ENCODE assay signal across 24 mouse cellular contexts in the genomic region with DNA sequence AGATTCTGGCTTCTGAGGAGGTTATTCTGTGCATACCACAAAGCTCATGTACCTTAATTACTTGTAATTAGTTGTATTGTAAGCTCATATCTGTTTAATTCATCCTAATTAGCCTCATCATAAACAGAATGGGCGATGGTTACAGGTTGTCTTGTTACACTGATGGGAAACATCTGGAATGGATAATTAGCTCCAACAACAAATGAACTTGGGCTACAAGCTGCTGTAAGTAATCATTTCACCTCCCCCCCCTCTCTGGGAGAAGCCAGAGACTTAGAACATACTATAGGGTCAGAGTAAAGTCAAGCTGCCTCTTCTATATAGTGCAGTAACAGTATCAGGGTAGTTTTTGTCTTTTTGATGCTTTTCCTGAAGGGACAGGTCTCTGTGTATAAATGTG.
DNase-seq lines count a peak whose midpoint lies in the region; ATAC-seq and TF ChIP-seq lines count a peak whose summit lies in the region.
"Had no signal": no experiment of that assay in that cellular context is flagged by ENCODE, and none has a peak within 500 bp of the region (broad histone marks: within the 10 kb centered on the region; RNA-seq: fewer than 3 reads in every experiment).

No protein-coding gene starts in this region.

- 0 out of 2 replicates have a peak, but pooled peaks have one; percentile 45 for ATAC-seq in hindbrain, embryonic 15.5 days (ENCODE audit: low FRiP score, low read depth)
- ATAC-seq in hindbrain, postnatal 0 days = no peak
- ATAC-seq in neural tube, embryonic 15.5 days (ENCODE audit: low FRiP score) = peak; percentile 14; the same call in 1 of the 2 replicates
- no peak for ATAC-seq in intestine, postnatal 0 days
- ATAC-seq: activated CD4-positive, CD25-positive, alpha-beta regulatory T cell, adult 4 months; forebrain, embryonic 13.5 days; forebrain, embryonic 16.5 days; inflammation-experienced regulatory T-cells, adult 6 months; intestine, embryonic 16.5 days had no signal

- H3K4me2 ChIP-seq in hindbrain, embryonic 15.5 days = no peak overlapping the region
- H3K4me2 ChIP-seq in hindbrain, postnatal 0 days (ENCODE audit: low read depth, low read length) = no peak overlapping the region
- H3K4me2 ChIP-seq in neural tube, embryonic 15.5 days = no peak overlapping the region
- no peak overlapping the region for H3K4me2 ChIP-seq in intestine, postnatal 0 days (replicated peaks; ENCODE audit: low read depth)
- H3K4me2 ChIP-seq: embryonic facial prominence, embryonic 13.5 days; forebrain, embryonic 13.5 days; heart, embryonic 11.5 days; hindbrain, embryonic 13.5 days had no signal

- no peak overlapping the region for H3K27ac ChIP-seq in hindbrain, embryonic 15.5 days (replicated peaks)
- no peak overlapping the region for H3K27ac ChIP-seq in hindbrain, postnatal 0 days
- no peak overlapping the region for H3K27ac ChIP-seq in neural tube, embryonic 15.5 days (replicated peaks)
- H3K27ac ChIP-seq in intestine, postnatal 0 days (ENCODE audit: low read depth, low read length) = no peak overlapping the region
- H3K27ac ChIP-seq: embryonic facial prominence, embryonic 13.5 days; forebrain, embryonic 10.5 days; forebrain, embryonic 13.5 days; gastrocnemius, adult 2 months; hindbrain, embryonic 13.5 days had no signal

- H3K36me3 ChIP-seq in hindbrain, embryonic 15.5 days = no peaks in the 10 kb centered on the region
- no peaks in the 10 kb centered on the region for H3K36me3 ChIP-seq in hindbrain, postnatal 0 days (ENCODE audit: insufficient read depth, low read length)
- no peaks in the 10 kb centered on the region for H3K36me3 ChIP-seq in neural tube, embryonic 15.5 days
- no peaks in the 10 kb centered on the region for H3K36me3 ChIP-seq in intestine, postnatal 0 days (ENCODE audit: control insufficient read depth, insufficient read depth)
- H3K36me3 ChIP-seq: embryonic facial prominence, embryonic 13.5 days; forebrain, embryonic 10.5 days; hindbrain, embryonic 13.5 days had no signal

- H3K9me3 ChIP-seq in hindbrain, embryonic 15.5 days = no peaks in the 10 kb centered on the region
- H3K9me3 ChIP-seq in hindbrain, postnatal 0 days (ENCODE audit: low read length) = no peaks in the 10 kb centered on the region
- H3K9me3 ChIP-seq in neural tube, embryonic 15.5 days (replicated peaks) = no peaks in the 10 kb centered on the region
- H3K9me3 ChIP-seq in intestine, postnatal 0 days (ENCODE audit: control insufficient read depth) = no peaks in the 10 kb centered on the region
- H3K9me3 ChIP-seq: forebrain, embryonic 10.5 days; forebrain, embryonic 13.5 days; hindbrain, embryonic 13.5 days had no signal

- no peak overlapping the region for H3K4me3 ChIP-seq in hindbrain, embryonic 15.5 days
- no peak overlapping the region for H3K4me3 ChIP-seq in hindbrain, postnatal 0 days (ENCODE audit: low read length)
- H3K4me3 ChIP-seq in neural tube, embryonic 15.5 days (replicated peaks) = no peak overlapping the region
- H3K4me3 ChIP-seq in intestine, postnatal 0 days (ENCODE audit: low read depth, low read length) = no peak overlapping the region
- H3K4me3 ChIP-seq: embryonic facial prominence, embryonic 13.5 days; forebrain, embryonic 10.5 days; forebrain, embryonic 13.5 days; gastrocnemius, adult 2 months; hindbrain, embryonic 13.5 days had no signal

- H3K27me3 ChIP-seq in hindbrain, embryonic 15.5 days = no peaks in the 10 kb centered on the region
- no peaks in the 10 kb centered on the region for H3K27me3 ChIP-seq in hindbrain, postnatal 0 days (ENCODE audit: insufficient read depth, low read length)
- no peaks in the 10 kb centered on the region for H3K27me3 ChIP-seq in neural tube, embryonic 15.5 days (replicated peaks)
- H3K27me3 ChIP-seq in intestine, postnatal 0 days (replicated peaks; ENCODE audit: control insufficient read depth, insufficient read depth, low read length) = no peaks in the 10 kb centered on the region
- H3K27me3 ChIP-seq: forebrain, embryonic 13.5 days; hindbrain, embryonic 13.5 days had no signal

- no peak for TF ChIP-seq CTCF in hindbrain, postnatal 0 days (IDR thresholded peaks at IDR 0.05; ENCODE audit: low read depth)
- TF ChIP-seq CTCF in intestine, postnatal 0 days (IDR thresholded peaks at IDR 0.05; ENCODE audit: low read depth) = no peak

- 72% methylated on average over 1 of the region's 1 CpGs for WGBS in hindbrain, embryonic 15.5 days
- WGBS in hindbrain, postnatal 0 days = 61% methylated on average over 1 of the region's 1 CpGs
- 55% methylated on average over 1 of the region's 1 CpGs for WGBS in neural tube, embryonic 15.5 days
- WGBS in intestine, postnatal 0 days = 69% methylated on average over 1 of the region's 1 CpGs

- 0 out of 2 replicates have a peak, but pooled peaks cover 4% of the 10 kb centered on the region for H3K4me1 ChIP-seq in hindbrain, embryonic 15.5 days (replicated peaks)
- H3K4me1 ChIP-seq in hindbrain, postnatal 0 days (ENCODE audit: insufficient read depth, low read length) = no peaks in the 10 kb centered on the region
- H3K4me1 ChIP-seq in neural tube, embryonic 15.5 days = no peaks in the 10 kb centered on the region
- no peaks in the 10 kb centered on the region for H3K4me1 ChIP-seq in intestine, postnatal 0 days (replicated peaks; ENCODE audit: control insufficient read depth, insufficient read depth, low read length)
- H3K4me1 ChIP-seq: forebrain, embryonic 13.5 days; hindbrain, embryonic 13.5 days had no signal

- no peak overlapping the region for H3K9ac ChIP-seq in hindbrain, embryonic 15.5 days
- H3K9ac ChIP-seq in hindbrain, postnatal 0 days (replicated peaks; ENCODE audit: low read length) = no peak overlapping the region
- H3K9ac ChIP-seq in neural tube, embryonic 15.5 days (replicated peaks) = no peak overlapping the region
- no peak overlapping the region for H3K9ac ChIP-seq in intestine, postnatal 0 days (ENCODE audit: low read depth, low read length)
- H3K9ac ChIP-seq: embryonic facial prominence, embryonic 13.5 days; forebrain, embryonic 13.5 days; hindbrain, embryonic 13.5 days had no signal

- DNase-seq in hindbrain, postnatal 0 days (ENCODE audit: low spot score) = no peak
- no peak for DNase-seq in neural tube, embryonic 10.5 days (ENCODE audit: extremely low spot score, low spot score)
- peak; percentile 48 for DNase-seq in forelimb bud, embryonic 11.5 days (ENCODE audit: low read depth, low spot score)
- DNase-seq: adrenal gland, adult 8-10 months; adrenal gland, postnatal 25 days; cerebellum, adult 11-12 months; cerebellum, adult 8-10 months; cerebellum, postnatal 14 days; gastrocnemius, adult 2 months; gastrocnemius, postnatal 14 days; heart, adult 11 months; kidney, adult 2 months had no signal

Comparison
In these comparisons a context has a peak if more than half of its experiments do, and no peak if none do; other contexts are left out.
1. ATAC-seq: peak in hindbrain, embryonic 15.5 days (single experiment) and neural tube, embryonic 15.5 days (single experiment); none in hindbrain, postnatal 0 days (single experiment) and intestine, postnatal 0 days (single experiment).